Mouse (Mus musculus) gastrocnemius, adult 8-10 months (tissue): ENCODE measurements at regions not wholly inside any gene's neighbourhood (a gene's known extent, or its start where the extent isn't known, plus 50 kb on each side); places are given as distances from the start of the nearest gene placed in this dataset.

Source experiments
- DNase-seq, 2 experiments: peaks; one replicate each; pipeline ENCODE4 v3.0.0; 2022; ENCODE audit warnings: low spot score in 2 of 2

- no peak for DNase-seq
Observed at GRCm38 (mm10) chr14:106593980-106594379, 488.0 kb downstream of the Trim52 start.

DNA sequence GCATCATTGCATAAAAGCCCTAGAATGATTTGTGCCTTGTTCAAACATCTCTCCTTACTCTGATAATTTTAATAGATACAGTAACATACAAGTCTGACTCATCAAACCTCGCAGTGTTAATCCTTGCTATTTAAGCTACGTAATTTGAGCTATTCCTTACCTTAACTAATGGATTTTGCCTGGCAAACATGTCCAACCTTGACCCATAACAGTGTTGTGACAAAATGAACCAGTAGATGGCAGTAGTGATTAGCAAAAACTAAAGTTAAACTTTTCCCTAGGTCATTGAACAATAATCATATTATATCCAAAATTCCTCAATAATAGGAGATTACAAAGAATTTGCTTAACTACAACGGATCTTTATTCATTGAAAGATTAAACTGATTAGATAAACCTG lies 501.0 kb downstream of the Trim52 start:
- DNase-seq: no peak

GRCm38 (mm10) chr14:106608341-106608927 lies 502.4 kb downstream of the Trim52 start:
- DNase-seq: no peak
